Mouse (Mus musculus) limb, embryonic 12.5 days (tissue): ENCODE measurements around the gene Klk14. TPM values are rescaled to one million over a fixed set of nuclear protein-coding genes. Genes with fewer than 3 reads are reported as not detected.

Source experiments
- polyA plus RNA-seq: library from polyadenylated mRNA; unstranded; fragments of >200 nt; fragmentation: Nextera tagmentation; extraction: Ambion mirVana; gene quantifications from 2 replicates; pipeline ENCODE4 v1.2.1, GENCODE M21; 2016

Klk14 gene
- polyA plus RNA-seq, 1 experiment from 2014 or later = not detected

Other genes with a start within 250 kb of the Klk14 start
- not detected in 2 replicates for gene Cldnd2, start 249.6 kb upstream of the Klk14 start, polyA plus RNA-seq
- gene Etfb, start 246.3 kb upstream of the Klk14 start, polyA plus RNA-seq = 236 and 240 TPM in 2 replicates
- gene Gm45233, start 246.3 kb upstream of the Klk14 start, polyA plus RNA-seq = 1.1 TPM in 1 of 2 replicates, not detected in the other
- gene Vsig10l, start 227.3 kb upstream of the Klk14 start, polyA plus RNA-seq = 1.8 and 3.7 TPM in 2 replicates
- 1.4 and 1.7 TPM in 2 replicates for gene Iglon5, start 200.3 kb upstream of the Klk14 start, polyA plus RNA-seq
- not detected in 2 replicates for gene 4931406B18Rik, start 184.5 kb upstream of the Klk14 start, polyA plus RNA-seq
- 0.83 and 1.4 TPM in 2 replicates for gene Cd33, start 146.0 kb upstream of the Klk14 start, polyA plus RNA-seq
- 5.6 and 5.7 TPM in 2 replicates for gene Zfp658, start 128.2 kb upstream of the Klk14 start, polyA plus RNA-seq
- 15.6 and 15.7 TPM in 2 replicates for gene Zfp719, start 110.8 kb upstream of the Klk14 start, polyA plus RNA-seq
- gene Zfp819, start 83.2 kb upstream of the Klk14 start, polyA plus RNA-seq = 0.40 and 0.44 TPM in 2 replicates
- not detected in 2 replicates for gene Ceacam18, start 55.7 kb upstream of the Klk14 start, polyA plus RNA-seq
- 0.22 and 0.70 TPM in 2 replicates for gene Siglece, start 30.3 kb upstream of the Klk14 start, polyA plus RNA-seq
- 15.4 and 15.7 TPM in 2 replicates for gene Ctu1, start 18.4 kb upstream of the Klk14 start, polyA plus RNA-seq
- 0.11 and 0.31 TPM in 2 replicates for gene Klk13, start 22.1 kb downstream of the Klk14 start, polyA plus RNA-seq
- gene Klk12, start 78.5 kb downstream of the Klk14 start, polyA plus RNA-seq = not detected in 2 replicates
- gene Klk11, start 84.2 kb downstream of the Klk14 start, polyA plus RNA-seq = not detected in 2 replicates
- 0.35 and 0.41 TPM in 2 replicates for gene Klk10, start 90.6 kb downstream of the Klk14 start, polyA plus RNA-seq
- gene Klk9, start 101.5 kb downstream of the Klk14 start, polyA plus RNA-seq = 0.14 and 0.19 TPM in 2 replicates
- 12.7 and 13.4 TPM in 2 replicates for gene Klk8, start 107.2 kb downstream of the Klk14 start, polyA plus RNA-seq
- 0.10 TPM in 1 of 2 replicates, not detected in the other for gene Klk7, start 120.9 kb downstream of the Klk14 start, polyA plus RNA-seq
- not detected in 2 replicates for gene Klk6, start 134.1 kb downstream of the Klk14 start, polyA plus RNA-seq
- 0.28 TPM in 1 of 2 replicates, not detected in the other for gene Klk5, start 151.6 kb downstream of the Klk14 start, polyA plus RNA-seq
- gene Klk4, start 190.7 kb downstream of the Klk14 start, polyA plus RNA-seq = 0.23 TPM in 1 of 2 replicates, not detected in the other
- gene Klk15, start 243.3 kb downstream of the Klk14 start, polyA plus RNA-seq = not detected in 2 replicates